Mouse (Mus musculus) embryonic facial prominence, embryonic 11.5 days (tissue): Measurements from ENCODE around the gene Chrna9. TPM values are rescaled to one million over a fixed set of nuclear protein-coding genes. Genes with fewer than 3 reads are reported as not detected.

Experiments used
- ATAC-seq: fragments of 200-750 bp; cut with Nextera tagmentation; replicated peaks from 2 replicates; pipeline ENCODE4 v1.8.0; 2017; ENCODE audit warnings: low read depth; ENCODE audit not compliant: insufficient number of reproducible peaks, low FRiP score, low TSS enrichment
- DNase-seq: peaks from one replicate; pipeline ENCODE4 v3.0.0-alpha.2; 2015; ENCODE audit warnings: low spot score
- H3K27ac ChIP-seq: fragments of 300-500 bp; sonication (generic); replicated peaks from 2 replicates; pipeline ENCODE4 v1.5.1; 2014; ENCODE audit warnings: mild to moderate bottlenecking, low read depth, low read length, control low read depth
- H3K27me3 ChIP-seq: fragments of 300-500 bp; sonication (generic); 2 replicates; pipeline ENCODE4 v1.6.1; 2014; ENCODE audit warnings: mild to moderate bottlenecking, low read length, moderate library complexity, mixed read lengths; ENCODE audit not compliant: control insufficient read depth, insufficient read depth
- H3K36me3 ChIP-seq: fragments of 300-500 bp; sonication (generic); replicated peaks from 2 replicates; pipeline ENCODE4 v1.6.1; 2014; ENCODE audit warnings: low read depth, mild to moderate bottlenecking, low read length, moderate library complexity, mixed read lengths; ENCODE audit not compliant: control insufficient read depth, insufficient read depth
- H3K4me1 ChIP-seq: fragments of 300-500 bp; sonication (generic); 2 replicates; pipeline ENCODE4 v1.6.1; 2014; ENCODE audit warnings: low read length, mixed read lengths; ENCODE audit not compliant: control insufficient read depth, insufficient read depth
- H3K4me2 ChIP-seq: fragments of 300-500 bp; sonication (generic); 2 replicates; pipeline ENCODE4 v1.6.1; 2014; ENCODE audit warnings: low read depth, mild to moderate bottlenecking, control low read depth, low read length, moderate library complexity
- H3K4me3 ChIP-seq: fragments of 300-500 bp; sonication (generic); 2 replicates; pipeline ENCODE4 v1.5.1; 2014; ENCODE audit warnings: low read depth, low read length, control low read depth
- H3K9ac ChIP-seq: fragments of 300-500 bp; sonication (generic); replicated peaks from 2 replicates; pipeline ENCODE4 v1.6.1; 2014; ENCODE audit warnings: mild to moderate bottlenecking, control low read depth, low read length
- H3K9me3 ChIP-seq: fragments of 300-500 bp; sonication (generic); replicated peaks from 2 replicates; pipeline ENCODE4 v1.6.1; 2016; ENCODE audit warnings: mild to moderate bottlenecking, low read length, inconsistent platforms, mixed read lengths; ENCODE audit not compliant: control insufficient read depth
- whole genome bisulfite sequencing: fragments of 180-500 bp; shearing (Covaris S2); extraction: QIAGEN DNeasy Blood & Tissue Kit; methylation state at CpG from one replicate; pipeline ENCODE4 v1.1.7; 2014; 5-methylcytosine and 5-hydroxymethylcytosine counted together
- polyA plus RNA-seq: library from polyadenylated mRNA; unstranded; fragments of >200 nt; fragmentation: Nextera tagmentation; extraction: Ambion mirVana; gene quantifications from 2 replicates; pipeline ENCODE4 v1.2.1, GENCODE M21; 2014

Gene Chrna9
- polyA plus RNA-seq, 1 experiment from 2014 or later = 0.65 TPM

DNA sequence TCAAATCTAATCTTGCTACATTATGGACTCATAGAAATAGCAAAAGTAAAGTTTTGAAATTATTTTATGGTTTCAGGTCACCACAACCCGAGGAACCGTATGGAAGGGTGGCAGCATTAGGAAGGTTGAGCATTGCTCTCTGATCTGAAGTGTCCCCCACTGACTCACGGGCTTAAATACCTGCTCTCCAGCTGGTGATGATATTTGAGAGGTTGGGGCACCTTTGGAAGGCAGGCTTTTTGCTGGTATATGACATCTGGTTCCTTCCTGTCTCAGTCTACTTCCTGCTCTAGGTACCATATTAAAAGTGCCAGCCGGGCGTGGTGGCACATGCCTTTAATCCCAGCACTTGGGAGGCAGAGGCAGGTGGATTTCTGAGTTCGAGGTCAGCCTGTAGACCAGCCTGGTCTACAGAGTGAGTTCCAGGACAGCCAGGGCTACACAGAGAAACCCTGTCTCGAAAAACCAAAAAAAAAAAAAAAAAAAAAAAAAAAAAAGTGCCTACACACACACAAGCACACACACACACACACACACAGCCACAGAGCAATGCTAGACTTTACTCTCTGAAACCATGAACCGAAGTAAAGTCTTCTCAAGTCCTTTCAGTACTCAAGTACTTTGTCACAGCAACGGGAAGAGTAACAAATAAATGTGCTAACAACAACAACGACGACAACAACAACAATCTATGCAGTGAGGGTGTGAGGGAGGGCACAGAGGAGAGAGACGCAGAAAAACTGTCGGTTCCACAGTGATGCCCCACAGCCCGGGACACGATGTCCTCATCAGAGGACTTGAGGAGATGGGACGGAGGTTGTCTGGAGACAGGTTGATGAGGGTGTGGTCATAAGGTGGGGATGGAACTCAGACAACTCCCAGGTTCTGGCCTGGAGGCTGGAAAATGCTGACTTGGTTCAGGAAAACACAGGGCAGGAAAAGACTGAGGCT, 19.7 kb downstream of the Chrna9 start:
- H3K9me3 ChIP-seq = no peaks in the 10 kb centered on the region
- no peak overlapping the region for H3K27ac ChIP-seq
- no peak for DNase-seq

DNA sequence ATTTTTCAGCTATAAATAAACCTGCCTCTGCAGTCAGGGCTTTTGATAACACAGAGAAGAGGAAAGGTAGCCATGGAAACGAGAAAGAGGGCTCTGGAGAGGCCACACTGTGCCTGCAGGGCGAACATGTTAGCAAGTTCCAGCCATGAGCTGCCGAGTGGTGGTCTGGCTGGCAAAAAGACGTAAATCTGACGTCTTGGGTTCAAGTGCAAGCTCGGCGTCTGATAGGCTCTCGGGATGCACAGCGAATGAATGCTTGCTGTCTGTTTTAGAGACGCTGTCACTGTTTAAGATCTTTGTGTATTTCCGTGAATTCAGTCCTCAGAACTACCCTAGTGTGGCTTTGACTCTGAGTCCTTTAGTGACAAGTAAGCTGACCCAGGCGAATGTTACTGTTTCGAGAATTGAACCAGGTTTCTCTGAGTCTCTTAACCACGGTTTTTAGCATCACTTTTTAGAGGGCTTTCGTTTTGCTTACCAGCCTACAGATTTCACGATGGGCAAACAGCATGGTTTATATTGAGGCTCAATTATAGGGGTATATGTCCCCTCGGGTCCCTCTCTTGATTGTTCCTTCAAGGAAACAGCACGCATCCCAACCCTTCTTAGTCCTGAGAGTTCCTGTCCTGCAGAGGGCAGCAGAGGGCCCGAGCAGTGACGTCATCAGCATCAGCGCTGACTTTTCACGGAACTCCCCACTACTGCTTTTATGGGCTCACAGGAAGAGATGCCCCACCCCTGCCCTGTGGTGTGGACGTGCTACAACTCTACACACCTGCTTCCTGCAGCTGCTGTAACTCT, 20.8 kb downstream of the Chrna9 start:
- Histone ChIP-seq H3K4me2 (peak overlapping the region; percentile 46), H3K36me3 (no peaks in the 10 kb centered on the region), H3K9ac (peak overlapping the region; percentile 37; the same call in 1 of the 2 replicates), H3K27me3 (no peaks in the 10 kb centered on the region), H3K9me3 (no peaks in the 10 kb centered on the region), H3K4me1 (no peaks in the 10 kb centered on the region), H3K27ac (no peak overlapping the region), H3K4me3 (peak overlapping the region; percentile 23)
- no peak for ATAC-seq
- WGBS = 45% methylated on average over 23 of the region's 23 CpGs
- peak; percentile 82 for DNase-seq

More for the DNA sequence above, 19.7 kb downstream of the Chrna9 start:
- H3K4me2 ChIP-seq = no peak overlapping the region
- no peaks in the 10 kb centered on the region for H3K36me3 ChIP-seq
- H3K4me3 ChIP-seq = no peak overlapping the region
- no peak overlapping the region for H3K9ac ChIP-seq
- WGBS = 88% methylated on average over 16 of the region's 16 CpGs
- H3K27me3 ChIP-seq = no peaks in the 10 kb centered on the region
- H3K4me1 ChIP-seq = 0 out of 2 replicates have a peak, but pooled peaks cover 3% of the 10 kb centered on the region
- no peak for ATAC-seq

DNA sequence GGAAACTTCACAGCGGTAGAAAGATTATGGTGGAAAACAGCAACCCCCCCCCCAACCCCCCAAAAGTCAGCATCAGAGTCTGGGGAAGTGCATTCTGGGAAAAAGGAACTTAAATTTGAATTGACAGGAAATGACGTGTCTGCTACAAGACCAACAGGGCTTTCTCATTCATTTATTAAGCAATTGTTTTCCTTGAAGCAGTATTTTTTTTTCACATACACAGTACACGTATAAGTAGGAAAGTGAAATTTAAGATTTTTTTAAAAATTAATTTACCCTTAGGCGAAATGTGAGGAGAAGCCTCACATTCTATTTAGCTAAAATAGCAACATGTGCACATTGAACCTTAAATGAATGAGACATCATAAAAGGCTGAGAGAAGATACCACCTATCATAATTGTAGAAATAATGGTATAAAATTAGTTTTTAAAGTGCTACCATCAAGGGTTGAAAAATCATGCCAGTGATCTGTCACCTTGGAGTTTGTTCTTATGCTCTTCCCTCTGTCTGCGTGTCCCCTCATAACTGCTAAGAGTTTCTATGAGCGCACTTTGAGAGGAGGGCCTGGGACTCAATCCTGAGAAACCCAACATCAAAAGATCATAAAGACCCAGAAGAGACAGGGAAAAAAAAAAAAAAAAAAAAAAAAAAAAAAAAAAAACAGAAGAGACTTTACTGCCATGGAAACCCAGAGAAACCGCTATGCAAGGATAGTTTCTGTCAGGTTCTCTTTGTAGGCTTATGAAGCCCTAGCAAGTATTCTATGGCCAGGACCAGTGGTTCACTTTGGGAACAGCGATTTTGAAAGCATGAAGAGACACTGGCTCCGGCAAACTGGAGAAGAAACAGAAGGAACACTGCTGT, 21.7 kb downstream of the Chrna9 start:
- no peak for DNase-seq
- H3K9me3 ChIP-seq = no peaks in the 10 kb centered on the region
- peak overlapping the region; percentile 37; the same call in 1 of the 2 replicates for H3K9ac ChIP-seq
- no peak for ATAC-seq
- H3K27me3 ChIP-seq = no peaks in the 10 kb centered on the region
- H3K4me2 ChIP-seq = peak overlapping the region; percentile 46
- no peaks in the 10 kb centered on the region for H3K36me3 ChIP-seq
- peak overlapping the region; percentile 23; the same call in 1 of the 2 replicates for H3K4me3 ChIP-seq
- no peak overlapping the region for H3K27ac ChIP-seq
- H3K4me1 ChIP-seq = no peaks in the 10 kb centered on the region
- WGBS = 77% methylated on average over 9 of the region's 9 CpGs

DNA sequence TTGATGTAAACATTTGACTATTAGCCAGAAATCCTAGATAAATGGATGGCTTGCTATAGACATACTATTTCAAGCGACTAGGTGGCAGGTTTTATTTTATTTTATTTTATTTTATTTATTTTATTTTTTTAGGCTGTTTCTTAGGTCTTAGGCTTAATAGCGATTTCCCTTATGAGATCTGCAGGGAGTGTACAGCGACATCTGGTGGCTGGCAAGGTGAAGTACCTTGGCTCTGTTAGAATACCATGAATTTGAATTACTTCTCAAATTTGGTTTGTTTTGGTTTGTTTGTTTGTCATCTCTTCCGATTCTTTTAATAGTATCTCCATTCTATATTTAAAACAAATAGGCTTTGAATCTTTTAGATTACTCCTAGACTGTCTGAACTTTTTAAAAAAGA, 23.9 kb downstream of the Chrna9 start:
- DNase-seq (peak; percentile 67), ATAC-seq (no peak)
- H3K36me3 ChIP-seq = no peaks in the 10 kb centered on the region
- 8% methylated on average over 4 of the region's 4 CpGs for WGBS
- no peak overlapping the region for H3K4me3 ChIP-seq
- H3K9ac ChIP-seq = no peak overlapping the region
- no peaks in the 10 kb centered on the region for H3K4me1 ChIP-seq
- no peak overlapping the region for H3K27ac ChIP-seq
- no peaks in the 10 kb centered on the region for H3K27me3 ChIP-seq
- no peaks in the 10 kb centered on the region for H3K9me3 ChIP-seq
- no peak overlapping the region for H3K4me2 ChIP-seq

DNA sequence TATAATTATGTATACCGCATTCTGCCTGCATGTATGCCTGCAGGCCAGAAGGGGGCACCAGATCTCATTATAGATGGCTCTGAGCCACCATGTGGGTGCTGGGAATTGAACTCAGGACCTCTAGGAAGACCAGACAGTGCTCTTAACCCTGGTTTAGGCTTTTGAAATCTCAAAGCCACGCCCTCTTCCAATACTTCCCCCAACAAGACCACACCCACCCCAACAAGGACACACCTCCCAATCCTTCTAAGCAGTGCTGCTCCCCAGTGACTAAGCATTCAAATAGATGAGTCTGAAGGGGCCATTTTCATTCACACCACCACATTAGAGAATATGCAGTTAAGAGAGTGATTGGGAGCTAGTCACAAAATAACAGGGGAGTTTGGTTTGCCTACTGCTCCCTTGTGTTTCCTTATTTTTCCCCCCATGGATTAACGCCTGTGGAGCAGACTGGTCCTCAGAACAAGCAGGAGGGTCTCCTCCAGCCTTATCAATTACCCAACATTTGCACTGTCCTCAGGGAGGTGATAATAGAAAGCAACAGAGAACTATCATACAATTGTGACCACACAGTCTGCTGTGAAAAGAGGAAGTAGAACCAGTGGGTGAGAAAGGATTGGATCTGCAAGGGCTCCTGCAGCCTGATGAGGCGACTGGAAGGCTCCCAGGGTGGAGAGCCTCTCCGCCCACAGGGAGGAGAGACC, 25.3 kb downstream of the Chrna9 start:
- no peak overlapping the region for H3K4me3 ChIP-seq
- H3K36me3 ChIP-seq = no peaks in the 10 kb centered on the region
- no peak overlapping the region for H3K9ac ChIP-seq
- no peak overlapping the region for H3K4me2 ChIP-seq
- H3K9me3 ChIP-seq = no peaks in the 10 kb centered on the region
- 76% methylated on average over 5 of the region's 5 CpGs for WGBS
- no peak for DNase-seq
- H3K27me3 ChIP-seq = no peaks in the 10 kb centered on the region
- no peak overlapping the region for H3K27ac ChIP-seq
- ATAC-seq = no peak
- H3K4me1 ChIP-seq = no peaks in the 10 kb centered on the region

DNA sequence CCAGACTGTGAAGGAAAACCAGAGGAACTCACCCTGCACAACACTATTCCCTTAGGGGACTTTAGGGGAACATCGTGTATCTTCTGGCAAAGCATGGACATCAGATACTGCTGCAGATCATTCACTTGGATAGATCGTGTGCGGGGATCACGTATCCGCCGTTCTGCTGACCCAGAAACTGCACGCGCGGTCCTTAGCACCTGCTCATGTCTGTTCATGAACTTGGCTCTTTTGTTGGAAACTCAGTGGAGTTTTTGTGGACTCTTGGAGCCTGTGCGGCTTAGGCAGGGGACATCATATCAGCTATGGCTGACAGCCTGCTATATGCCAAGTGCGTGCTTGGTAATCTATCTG, 25.9 kb downstream of the Chrna9 start:
- Histone ChIP-seq H3K4me3 (no peak overlapping the region), H3K4me2 (no peak overlapping the region), H3K4me1 (no peaks in the 10 kb centered on the region), H3K27ac (no peak overlapping the region), H3K9ac (no peak overlapping the region), H3K27me3 (no peaks in the 10 kb centered on the region), H3K36me3 (no peaks in the 10 kb centered on the region), H3K9me3 (no peaks in the 10 kb centered on the region)
- WGBS = 92% methylated on average over 11 of the region's 11 CpGs
- no peak for DNase-seq
- ATAC-seq = no peak

DNA sequence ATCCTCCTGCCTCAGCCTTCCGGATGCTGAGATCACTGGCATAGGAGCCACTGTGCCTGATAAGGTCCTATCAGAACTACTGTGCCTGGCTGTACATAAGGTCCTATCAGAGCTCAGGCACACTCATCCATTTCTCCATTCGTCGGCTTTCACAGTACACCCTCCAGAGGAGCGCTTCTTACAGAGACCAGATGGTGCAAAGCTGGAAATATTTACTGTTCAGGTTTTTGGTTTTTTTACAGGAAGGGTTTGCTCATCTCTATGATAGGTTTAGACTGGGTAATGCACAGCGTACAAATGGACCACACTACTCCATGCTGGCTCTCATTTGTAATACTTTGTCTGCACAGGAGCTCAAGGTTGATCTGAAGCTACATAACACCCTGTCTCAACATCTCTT, 28.6 kb downstream of the Chrna9 start:
- no peaks in the 10 kb centered on the region for H3K9me3 ChIP-seq
- ATAC-seq (no peak), DNase-seq (no peak)
- no peaks in the 10 kb centered on the region for H3K27me3 ChIP-seq
- WGBS = 91% methylated on average over 5 of the region's 5 CpGs
- H3K27ac ChIP-seq = no peak overlapping the region
- no peaks in the 10 kb centered on the region for H3K36me3 ChIP-seq
- H3K4me3 ChIP-seq = no peak overlapping the region
- no peak overlapping the region for H3K4me2 ChIP-seq
- H3K9ac ChIP-seq = no peak overlapping the region
- H3K4me1 ChIP-seq = no peaks in the 10 kb centered on the region
